Mouse (Mus musculus) lung, postnatal 0 days (tissue): Measurements from ENCODE around the gene Qars.

Experiments used
- CTCF ChIP-seq: IDR thresholded peaks from 2 replicates; pipeline ENCODE4 v1.5.1; 2016; ENCODE audit warnings: antibody characterized with exemption, mild to moderate bottlenecking
- EP300 ChIP-seq: IDR thresholded peaks from 2 replicates; pipeline ENCODE4 v1.6.1; 2016; ENCODE audit warnings: antibody characterized with exemption, mild to moderate bottlenecking, control low read depth

GRCm38 (mm10) chr9:108479721-108480351, 27.7 kb upstream of the Qars start, which contains the start of gene Lamb2:
- no peak for TF ChIP-seq EP300
- no peak for TF ChIP-seq CTCF
